Mouse (Mus musculus) kidney, embryonic 15.5 days (tissue): ENCODE data around the gene Zranb2. TPM values are rescaled to one million over a fixed set of nuclear protein-coding genes. Genes with fewer than 3 reads are reported as not detected.

ENCODE experiments used
- ATAC-seq: fragments of 200-750 bp; cut with Nextera tagmentation; replicated peaks from 2 replicates; pipeline ENCODE4 v1.8.0; 2017; ENCODE audit warnings: moderate TSS enrichment; ENCODE audit not compliant: low FRiP score
- H3K27ac ChIP-seq: fragments of 300-500 bp; sonication (generic); 2 replicates; pipeline ENCODE4 v1.5.1; 2015; ENCODE audit warnings: mild to moderate bottlenecking, inconsistent platforms
- H3K27me3 ChIP-seq: fragments of 300-500 bp; sonication (generic); 2 replicates; pipeline ENCODE4 v1.6.1; 2015; ENCODE audit warnings: inconsistent platforms
- H3K36me3 ChIP-seq: fragments of 300-500 bp; sonication (generic); 2 replicates; pipeline ENCODE4 v1.6.1; 2015; ENCODE audit warnings: inconsistent platforms
- H3K4me1 ChIP-seq: fragments of 300-500 bp; sonication (generic); 2 replicates; pipeline ENCODE4 v1.6.1; 2015; ENCODE audit warnings: inconsistent platforms
- H3K4me2 ChIP-seq: fragments of 300-500 bp; sonication (generic); 2 replicates; pipeline ENCODE4 v1.6.1; 2015; ENCODE audit warnings: moderate library complexity, mild to moderate bottlenecking, inconsistent platforms
- H3K4me3 ChIP-seq: fragments of 300-500 bp; sonication (generic); replicated peaks from 2 replicates; pipeline ENCODE4 v1.5.1; 2015; ENCODE audit warnings: mild to moderate bottlenecking, inconsistent platforms
- H3K9ac ChIP-seq: fragments of 300-500 bp; sonication (generic); 2 replicates; pipeline ENCODE4 v1.6.1; 2015; ENCODE audit warnings: mild to moderate bottlenecking, inconsistent platforms
- H3K9me3 ChIP-seq: fragments of 300-500 bp; sonication (generic); replicated peaks from 2 replicates; pipeline ENCODE4 v1.6.1; 2016; ENCODE audit warnings: inconsistent platforms
- WGBS: fragments of 180-500 bp; shearing (Covaris S2); methylation state at CpG from one replicate; pipeline ENCODE4 v1.1.7; 2015; ENCODE audit warnings: mixed read lengths; 5-methylcytosine and 5-hydroxymethylcytosine counted together
- microRNA counts: library from miRNA; unstranded; fragments of <30 nt; microRNA quantifications from one replicate; lab custom pipeline; 2016
- microRNA-seq: library from miRNA; unstranded; fragments of <30 nt; microRNA quantifications from one replicate; pipeline ENCODE4, GENCODE M21; 2016
- polyA plus RNA-seq: library from polyadenylated mRNA; unstranded; fragments of >200 nt; fragmentation: Nextera tagmentation; extraction: Ambion mirVana; gene quantifications from 2 replicates; pipeline ENCODE4 v1.2.1, GENCODE M21; 2015

Gene Zranb2
- polyA plus RNA-seq, 1 experiment from 2014 or later = 99.5 TPM

GRCm38 (mm10) chr3:157581755-157582154, 47.8 kb downstream of the Zranb2 start:
- H3K4me1 ChIP-seq = no peaks in the 10 kb centered on the region
- ATAC-seq = no peak
- H3K9me3 ChIP-seq = no peaks in the 10 kb centered on the region
- no peak overlapping the region for H3K4me3 ChIP-seq
- WGBS = 28% methylated on average over 2 of the region's 2 CpGs
- H3K27ac ChIP-seq = no peak overlapping the region
- no peak overlapping the region for H3K4me2 ChIP-seq
- no peak overlapping the region for H3K9ac ChIP-seq
- no peaks in the 10 kb centered on the region for H3K27me3 ChIP-seq
- no peaks in the 10 kb centered on the region for H3K36me3 ChIP-seq

- Histone ChIP-seq H3K9ac (no peak overlapping the region), H3K9me3 (no peaks in the 10 kb centered on the region), H3K27ac (no peak overlapping the region), H3K27me3 (no peaks in the 10 kb centered on the region), H3K4me2 (no peak overlapping the region), H3K4me1 (no peaks in the 10 kb centered on the region), H3K36me3 (no peaks in the 10 kb centered on the region), H3K4me3 (no peak overlapping the region)
- 58% methylated on average over 5 of the region's 5 CpGs for WGBS
- 0 out of 2 replicates have a peak, but pooled peaks have one; percentile 40 for ATAC-seq
Observed at GRCm38 (mm10) chr3:157582626-157583405, 48.9 kb downstream of the Zranb2 start.

GRCm38 (mm10) chr3:157597837-157598379, 63.9 kb downstream of the Zranb2 start:
- WGBS = 73% methylated on average over 7 of the region's 7 CpGs
- ATAC-seq = no peak
- H3K27ac ChIP-seq = no peak overlapping the region

More at GRCm38 (mm10) chr3:157597837-157598379, 63.9 kb downstream of the Zranb2 start:
- no peaks in the 10 kb centered on the region for H3K4me1 ChIP-seq
- H3K4me3 ChIP-seq = no peak overlapping the region
- H3K9me3 ChIP-seq = no peaks in the 10 kb centered on the region
- no peak overlapping the region for H3K4me2 ChIP-seq
- H3K27me3 ChIP-seq = no peaks in the 10 kb centered on the region
- no peaks in the 10 kb centered on the region for H3K36me3 ChIP-seq
- H3K9ac ChIP-seq = no peak overlapping the region

MicroRNAs within 50 kb of the gene (microRNA counts, 519-probe panel; counts per million panel counts)
- microRNA mmu-miR-186 (lab: Ali Mortazavi, UCI) = 2,734 counts per million, percentile 66 among the panel's probes with 10 or more counts

Small RNA genes lying within 50 kb of the gene (microRNA-seq; reads per million reads assigned to microRNA genes)
- gene Mir186 = 346 reads per million, percentile 70 among the genes with 10 or more reads in this experiment

Other genes starting within 250 kb of the Zranb2 start
- 4.5 and 7.2 TPM in 2 replicates for gene Ptger3, start 32.7 kb downstream of the Zranb2 start, polyA plus RNA-seq